Mouse (Mus musculus) bone marrow macrophage, adult 2 months (primary cell): ENCODE data around the gene Kcnk15.

ENCODE experiments used
- CTCF ChIP-seq: IDR thresholded peaks from 2 replicates; pipeline ENCODE4 v1.5.1; 2012; ENCODE audit warnings: low read depth, mild to moderate bottlenecking, low read length, moderate library complexity
- POLR2A ChIP-seq: IDR thresholded peaks from 2 replicates; pipeline ENCODE4 v1.6.1; 2012; ENCODE audit warnings: mild to moderate bottlenecking, low read depth, low read length, borderline replicate concordance

- TF ChIP-seq POLR2A (no peak), CTCF (peak; percentile 98)
Observed at GRCm38 (mm10) chr2:163838043-163838442, 15.4 kb upstream of the Kcnk15 start.
